Mouse (Mus musculus): ENCODE measurements around the gene Plekha5. TPM values are rescaled to one million over a fixed set of nuclear protein-coding genes. Genes with fewer than 3 reads are reported as not detected.
A peak's percentile ranks its signal among the peaks of the same experiment; 100 is the strongest.
"Not testable (repeated sequence)": the region's sequence is repeated elsewhere in the genome, so short reads cannot be mapped to it uniquely, and the experiment has no call there.

Gene Plekha5
- polyA plus RNA-seq, 1 experiment from 2014 or later = 4.8 TPM

DNA sequence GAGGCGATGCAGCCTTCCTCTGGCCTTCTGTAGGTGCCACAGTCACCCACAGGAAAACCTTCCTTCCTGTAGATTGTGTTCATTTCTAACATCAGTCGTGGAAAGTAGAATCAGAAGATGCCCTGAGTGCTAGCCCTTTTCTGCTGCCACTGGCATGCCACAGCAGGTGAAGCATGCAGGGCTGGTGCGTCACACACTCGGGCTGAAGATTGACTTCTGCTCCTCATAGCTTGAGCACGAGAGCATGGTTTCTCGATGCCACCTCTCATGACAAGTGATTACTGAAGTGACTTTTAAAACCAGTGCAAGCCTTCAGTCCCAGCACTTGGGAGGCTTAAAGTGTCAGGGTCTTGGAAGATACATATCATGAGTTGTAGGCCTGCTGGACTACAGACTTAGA, 135.6 kb downstream of the Plekha5 start:
- peaks cover 7% of the 10 kb centered on the region for H3K4me1 ChIP-seq (replicated peaks)
- no peak overlapping the region for H3K4me2 ChIP-seq
- H3K9ac ChIP-seq = no peak overlapping the region
- ATAC-seq (ENCODE audit: low read depth) = no peak
- H3K9me3 ChIP-seq (replicated peaks) = no peaks in the 10 kb centered on the region
- no peaks in the 10 kb centered on the region for H3K36me3 ChIP-seq
- H3K27me3 ChIP-seq = no peaks in the 10 kb centered on the region
- DNase-seq = no peak
- no peak overlapping the region for H3K4me3 ChIP-seq (replicated peaks)
- no peak overlapping the region for H3K27ac ChIP-seq
- WGBS (ENCODE audit: insufficient replicate concordance) = 58% methylated on average over 6 of the region's 6 CpGs

DNA sequence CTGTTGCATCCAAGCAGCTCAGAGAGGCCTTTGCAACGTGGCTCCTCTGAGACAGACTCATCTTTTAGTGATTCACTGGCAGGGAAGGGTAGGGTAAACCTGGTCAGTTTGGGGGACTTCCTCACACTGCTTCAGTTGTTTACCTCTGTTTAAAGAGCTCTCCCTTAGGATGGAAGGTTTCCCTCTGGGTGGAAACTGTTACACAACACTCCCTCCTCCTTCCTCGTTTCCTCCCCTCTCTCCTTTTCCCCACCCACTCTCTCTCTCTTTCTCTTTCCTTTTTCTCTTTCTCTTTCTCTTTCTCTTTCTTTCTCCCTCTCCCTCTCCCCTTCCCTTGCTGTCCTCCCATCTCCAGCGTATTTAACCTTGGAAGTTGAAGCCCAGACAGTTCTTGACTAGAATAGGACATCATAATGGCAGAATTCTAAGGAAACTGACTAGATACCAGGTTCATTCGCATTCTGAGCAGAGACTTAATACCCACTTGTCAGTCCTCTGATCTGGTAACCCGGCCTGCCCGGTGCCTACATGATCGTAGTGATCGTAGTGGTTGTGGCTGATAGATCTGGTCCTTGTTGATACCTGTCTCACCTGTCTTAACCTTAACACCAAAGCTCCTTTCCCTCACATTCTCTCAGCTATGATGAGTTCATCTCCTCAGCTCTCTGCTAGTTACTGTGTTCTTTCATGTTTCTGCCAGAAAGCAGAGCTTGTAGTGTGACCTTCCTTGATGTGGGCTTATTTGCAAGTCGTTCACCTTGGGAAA, 137.5 kb downstream of the Plekha5 start:
- DNase-seq (no peak), ATAC-seq (ENCODE audit: low read depth) (no peak)
- H3K4me1 ChIP-seq (replicated peaks) = peaks cover 7% of the 10 kb centered on the region
- H3K27ac ChIP-seq = no peak overlapping the region
- H3K27me3 ChIP-seq = no peaks in the 10 kb centered on the region
- H3K36me3 ChIP-seq = no peaks in the 10 kb centered on the region
- no peaks in the 10 kb centered on the region for H3K9me3 ChIP-seq (replicated peaks)
- H3K9ac ChIP-seq = no peak overlapping the region
- H3K4me3 ChIP-seq (replicated peaks) = no peak overlapping the region
- H3K4me2 ChIP-seq = no peak overlapping the region
- WGBS (ENCODE audit: insufficient replicate concordance) = 69% methylated on average over 9 of the region's 9 CpGs

- H3K9me3 ChIP-seq (replicated peaks) = no peaks in the 10 kb centered on the region
- DNase-seq (no peak), ATAC-seq (ENCODE audit: low read depth) (no peak)
- 65% methylated on average over 9 of the region's 9 CpGs for WGBS (ENCODE audit: insufficient replicate concordance)
- H3K27me3 ChIP-seq = no peaks in the 10 kb centered on the region
- no peaks in the 10 kb centered on the region for H3K36me3 ChIP-seq
- no peak overlapping the region for H3K4me3 ChIP-seq (replicated peaks)
- H3K4me1 ChIP-seq (replicated peaks) = peaks cover 7% of the 10 kb centered on the region
- no peak overlapping the region for H3K4me2 ChIP-seq
- no peak overlapping the region for H3K9ac ChIP-seq
- H3K27ac ChIP-seq = no peak overlapping the region
These were observed 138.2 kb downstream of the Plekha5 start for GRCm38 (mm10) chr6:140561917-140562590.

DNA sequence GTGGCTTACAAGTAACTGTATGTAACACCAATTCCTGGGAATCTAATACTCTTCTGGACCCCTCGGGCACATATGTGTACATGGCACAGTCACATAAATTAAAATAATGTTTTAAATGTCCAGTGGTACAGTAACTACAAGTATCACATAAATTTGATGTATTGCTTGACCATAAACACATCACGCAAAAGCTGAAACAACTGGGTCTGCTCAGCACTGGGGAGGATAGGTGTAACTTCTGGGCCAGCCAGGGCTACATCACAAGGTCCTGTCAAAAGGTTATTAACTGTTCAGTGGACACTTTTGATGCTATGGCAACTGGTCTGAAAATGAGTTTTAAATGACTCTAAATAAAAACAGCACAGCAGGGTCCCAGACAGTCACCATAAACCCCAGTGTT, 143.3 kb downstream of the Plekha5 start:
- ATAC-seq (ENCODE audit: low read depth) (no peak), DNase-seq (no peak)
- no peak overlapping the region for H3K4me3 ChIP-seq (replicated peaks)
- H3K4me2 ChIP-seq = no peak overlapping the region
- no peaks in the 10 kb centered on the region for H3K27me3 ChIP-seq
- WGBS (ENCODE audit: insufficient replicate concordance) = 74% methylated on average over 2 of the region's 2 CpGs
- no peaks in the 10 kb centered on the region for H3K4me1 ChIP-seq (replicated peaks)
- H3K27ac ChIP-seq = no peak overlapping the region
- H3K9ac ChIP-seq = no peak overlapping the region
- H3K9me3 ChIP-seq (replicated peaks) = no peaks in the 10 kb centered on the region
- H3K36me3 ChIP-seq = peaks cover 4% of the 10 kb centered on the region; the same call in 1 of the 2 replicates

GRCm38 (mm10) chr6:140567897-140568296, 144.0 kb downstream of the Plekha5 start:
- peaks cover 4% of the 10 kb centered on the region; the same call in 1 of the 2 replicates for H3K36me3 ChIP-seq
- 51% methylated on average over 2 of the region's 2 CpGs for WGBS (ENCODE audit: insufficient replicate concordance)
- no peak overlapping the region for H3K4me2 ChIP-seq
- no peaks in the 10 kb centered on the region for H3K4me1 ChIP-seq (replicated peaks)
- no peak for ATAC-seq (ENCODE audit: low read depth)
- H3K9ac ChIP-seq = no peak overlapping the region
- H3K4me3 ChIP-seq (replicated peaks) = no peak overlapping the region
- no peaks in the 10 kb centered on the region for H3K9me3 ChIP-seq (replicated peaks)
- no peak for DNase-seq
- H3K27me3 ChIP-seq = no peaks in the 10 kb centered on the region
- H3K27ac ChIP-seq = no peak overlapping the region

GRCm38 (mm10) chr6:140570152-140570551, 146.3 kb downstream of the Plekha5 start:
- DNase-seq = no peak
- 69% methylated on average over 11 of the region's 11 CpGs for WGBS (ENCODE audit: insufficient replicate concordance)
- H3K27me3 ChIP-seq = no peaks in the 10 kb centered on the region
- H3K4me2 ChIP-seq = no peak overlapping the region
- 0 out of 2 replicates have a peak, but pooled peaks have one; percentile 23 for ATAC-seq (ENCODE audit: low read depth)
- no peaks in the 10 kb centered on the region for H3K4me1 ChIP-seq (replicated peaks)
- peaks cover 10% of the 10 kb centered on the region; the same call in 1 of the 2 replicates for H3K36me3 ChIP-seq
- H3K9ac ChIP-seq = no peak overlapping the region
- H3K9me3 ChIP-seq (replicated peaks) = no peaks in the 10 kb centered on the region
- no peak overlapping the region for H3K27ac ChIP-seq
- H3K4me3 ChIP-seq (replicated peaks) = no peak overlapping the region

- Histone ChIP-seq H3K4me2 (no peak overlapping the region), H3K9ac (no peak overlapping the region), H3K4me3 (replicated peaks) (no peak overlapping the region), H3K27me3 (no peaks in the 10 kb centered on the region), H3K4me1 (replicated peaks) (no peaks in the 10 kb centered on the region), H3K36me3 (peaks cover 15% of the 10 kb centered on the region; the same call in 1 of the 2 replicates), H3K27ac (no peak overlapping the region), H3K9me3 (replicated peaks) (no peaks in the 10 kb centered on the region)
- no peak for ATAC-seq (ENCODE audit: low read depth)
- DNase-seq = no peak
- WGBS (ENCODE audit: insufficient replicate concordance) = 84% methylated on average over 3 of the region's 3 CpGs
These were observed 151.1 kb downstream of the Plekha5 start for GRCm38 (mm10) chr6:140574943-140575342.

- Histone ChIP-seq H3K9me3 (replicated peaks) (no peaks in the 10 kb centered on the region), H3K36me3 (peaks cover 11% of the 10 kb centered on the region; the same call in 1 of the 2 replicates), H3K4me2 (no peak overlapping the region), H3K4me3 (replicated peaks) (no peak overlapping the region), H3K27ac (no peak overlapping the region), H3K4me1 (replicated peaks) (no peaks in the 10 kb centered on the region), H3K9ac (no peak overlapping the region), H3K27me3 (no peaks in the 10 kb centered on the region)
- DNase-seq (no peak), ATAC-seq (ENCODE audit: low read depth) (no peak)
- 64% methylated on average over 8 of the region's 8 CpGs for WGBS (ENCODE audit: insufficient replicate concordance)
These were observed 152.3 kb downstream of the Plekha5 start for GRCm38 (mm10) chr6:140576133-140576532.

DNA sequence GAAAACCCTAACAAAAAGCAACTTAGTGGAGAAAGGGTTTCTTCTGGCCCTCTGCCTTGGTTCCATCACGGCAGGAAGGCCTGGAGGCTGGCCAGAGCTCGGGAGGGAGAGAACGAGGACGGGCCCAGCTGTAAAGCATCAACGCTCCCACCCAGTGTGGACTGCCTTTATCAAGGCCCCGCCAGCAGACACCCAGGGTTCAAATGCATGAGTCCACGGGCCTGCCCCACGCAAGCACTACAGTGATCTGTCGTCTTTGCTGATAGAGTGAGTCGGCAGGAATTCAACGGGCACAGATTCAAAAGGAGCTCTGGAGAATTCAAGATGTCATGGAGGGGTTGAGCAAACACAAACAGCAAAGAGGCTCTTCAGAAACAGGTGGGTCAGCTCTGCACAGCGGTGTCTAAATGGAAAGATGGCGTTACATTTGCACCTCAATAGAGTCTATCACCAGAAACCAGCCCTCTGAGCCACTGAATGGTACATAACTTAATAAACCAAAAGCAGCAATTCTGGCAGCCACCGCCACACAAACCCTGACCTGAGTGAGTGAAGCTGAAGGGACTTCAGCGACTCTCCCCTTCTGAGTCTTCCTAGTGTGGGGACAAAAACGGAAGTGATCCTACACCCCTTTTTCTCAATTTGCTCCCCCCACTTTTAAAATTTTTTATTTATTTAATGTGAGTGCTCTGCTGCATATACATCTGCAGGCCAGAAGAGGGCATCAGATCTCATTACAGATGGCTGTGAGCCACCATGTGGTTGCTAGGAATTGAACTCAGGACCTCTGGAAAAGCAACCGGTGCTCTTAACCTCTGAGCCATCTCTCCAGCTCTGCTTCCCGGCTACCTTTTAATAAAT, 153.3 kb downstream of the Plekha5 start:
- H3K9me3 ChIP-seq (replicated peaks) = no peaks in the 10 kb centered on the region
- H3K27me3 ChIP-seq = no peaks in the 10 kb centered on the region
- H3K9ac ChIP-seq = no peak overlapping the region
- no peaks in the 10 kb centered on the region for H3K4me1 ChIP-seq (replicated peaks)
- ATAC-seq (ENCODE audit: low read depth) (no peak), DNase-seq (no peak)
- no peak overlapping the region for H3K4me2 ChIP-seq
- H3K4me3 ChIP-seq (replicated peaks) = no peak overlapping the region
- WGBS (ENCODE audit: insufficient replicate concordance) = 69% methylated on average over 18 of the region's 18 CpGs
- H3K36me3 ChIP-seq = peaks cover 11% of the 10 kb centered on the region; the same call in 1 of the 2 replicates
- no peak overlapping the region for H3K27ac ChIP-seq

GRCm38 (mm10) chr6:140577822-140578170, 153.9 kb downstream of the Plekha5 start:
- no peak overlapping the region for H3K4me3 ChIP-seq (replicated peaks)
- no peak overlapping the region for H3K9ac ChIP-seq
- H3K4me1 ChIP-seq (replicated peaks) = no peaks in the 10 kb centered on the region
- no peaks in the 10 kb centered on the region for H3K27me3 ChIP-seq
- peak; percentile 55; the same call in 1 of the 2 replicates for ATAC-seq (ENCODE audit: low read depth)
- no peak for DNase-seq
- 55% methylated on average over 4 of the region's 4 CpGs for WGBS (ENCODE audit: insufficient replicate concordance)
- H3K4me2 ChIP-seq = no peak overlapping the region
- no peak overlapping the region for H3K27ac ChIP-seq
- H3K36me3 ChIP-seq = peaks cover 11% of the 10 kb centered on the region; the same call in 1 of the 2 replicates
- no peaks in the 10 kb centered on the region for H3K9me3 ChIP-seq (replicated peaks)

DNA sequence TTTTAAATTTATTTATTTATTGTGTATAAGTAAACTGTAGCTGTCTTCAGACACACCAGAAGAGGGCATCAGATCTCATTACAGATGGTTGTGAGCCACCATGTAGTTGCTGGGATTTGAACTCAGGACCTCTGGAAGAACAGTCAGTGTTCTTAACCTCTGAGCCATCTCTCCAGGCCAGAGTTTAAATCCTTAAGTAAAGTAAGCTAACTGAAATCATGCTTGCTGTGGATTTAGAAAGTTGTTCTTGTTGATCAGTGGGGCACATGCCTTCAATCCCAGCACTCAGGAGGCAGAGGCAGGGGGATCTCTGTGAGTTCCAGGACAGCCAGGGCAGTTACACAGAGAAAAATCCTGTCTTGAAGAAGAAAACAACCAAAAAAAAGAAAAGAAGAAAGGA, 155.1 kb downstream of the Plekha5 start:
- not testable (repeated sequence) for DNase-seq; ATAC-seq (ENCODE audit: low read depth); H3K9me3 ChIP-seq (replicated peaks); H3K9ac ChIP-seq; H3K4me2 ChIP-seq; H3K27ac ChIP-seq; H3K27me3 ChIP-seq; H3K4me1 ChIP-seq (replicated peaks); H3K4me3 ChIP-seq (replicated peaks)
- peaks cover 10% of the 10 kb centered on the region for H3K36me3 ChIP-seq

Data from liver, embryonic 13.5 days (tissue).